Mouse (Mus musculus): ENCODE data around the gene 3110009E18Rik. TPM values are rescaled to one million over a fixed set of nuclear protein-coding genes. Genes with fewer than 3 reads are reported as not detected.
A peak's percentile ranks its signal among the peaks of the same experiment; 100 is the strongest.

3110009E18Rik gene
- polyA plus RNA-seq, 1 experiment from 2014 or later: 13.7 TPM

- H3K9ac ChIP-seq (ENCODE audit: low read depth, low read length): no peak overlapping the region
- H3K4me3 ChIP-seq (ENCODE audit: low read depth, low read length): no peak overlapping the region
- no peak for ATAC-seq
- H3K9me3 ChIP-seq (replicated peaks; ENCODE audit: control insufficient read depth, low read length, poor library complexity, severe bottlenecking): no peaks in the 10 kb centered on the region
- no peaks in the 10 kb centered on the region for H3K4me1 ChIP-seq (ENCODE audit: control insufficient read depth, insufficient read depth, low read length)
- H3K4me2 ChIP-seq (ENCODE audit: low read length): no peak overlapping the region
- H3K27me3 ChIP-seq (ENCODE audit: control insufficient read depth, insufficient read depth, low read depth, low read length): no peaks in the 10 kb centered on the region
- no peak overlapping the region for H3K27ac ChIP-seq (ENCODE audit: low read length)
- no peaks in the 10 kb centered on the region for H3K36me3 ChIP-seq (ENCODE audit: control insufficient read depth, insufficient read depth, low read length)
These were observed 33.2 kb downstream of the 3110009E18Rik start for GRCm38 (mm10) chr1:120154232-120154631.

- no peaks in the 10 kb centered on the region for H3K9me3 ChIP-seq (replicated peaks; ENCODE audit: control insufficient read depth, low read length, poor library complexity, severe bottlenecking)
- H3K4me2 ChIP-seq (ENCODE audit: low read length): no peak overlapping the region
- no peak for ATAC-seq
- H3K36me3 ChIP-seq (ENCODE audit: control insufficient read depth, insufficient read depth, low read length): no peaks in the 10 kb centered on the region
- H3K27me3 ChIP-seq (ENCODE audit: control insufficient read depth, insufficient read depth, low read depth, low read length): no peaks in the 10 kb centered on the region
- H3K4me1 ChIP-seq (ENCODE audit: control insufficient read depth, insufficient read depth, low read length): no peaks in the 10 kb centered on the region
- WGBS: 15% methylated on average over 1 of the region's 1 CpGs
- no peak overlapping the region for H3K27ac ChIP-seq (ENCODE audit: low read length)
- no peak overlapping the region for H3K4me3 ChIP-seq (ENCODE audit: low read depth, low read length)
- no peak overlapping the region for H3K9ac ChIP-seq (ENCODE audit: low read depth, low read length)
These were observed 34.3 kb downstream of the 3110009E18Rik start for GRCm38 (mm10) chr1:120155325-120155724.

- Histone ChIP-seq H3K36me3 (ENCODE audit: control insufficient read depth, insufficient read depth, low read length) (no peaks in the 10 kb centered on the region), H3K9ac (ENCODE audit: low read depth, low read length) (no peak overlapping the region), H3K9me3 (replicated peaks; ENCODE audit: control insufficient read depth, low read length, poor library complexity, severe bottlenecking) (no peaks in the 10 kb centered on the region), H3K27me3 (ENCODE audit: control insufficient read depth, insufficient read depth, low read depth, low read length) (no peaks in the 10 kb centered on the region), H3K4me2 (ENCODE audit: low read length) (no peak overlapping the region), H3K4me1 (ENCODE audit: control insufficient read depth, insufficient read depth, low read length) (no peaks in the 10 kb centered on the region), H3K27ac (ENCODE audit: low read length) (no peak overlapping the region), H3K4me3 (ENCODE audit: low read depth, low read length) (no peak overlapping the region)
- WGBS: 94% methylated on average over 9 of the region's 9 CpGs
- no peak for ATAC-seq
These were observed 37.6 kb downstream of the 3110009E18Rik start for GRCm38 (mm10) chr1:120158474-120159127.

GRCm38 (mm10) chr1:120161502-120161901 is 40.5 kb downstream of the 3110009E18Rik start:
- no peaks in the 10 kb centered on the region for H3K4me1 ChIP-seq (ENCODE audit: control insufficient read depth, insufficient read depth, low read length)
- no peak overlapping the region for H3K4me2 ChIP-seq (ENCODE audit: low read length)
- H3K4me3 ChIP-seq (ENCODE audit: low read depth, low read length): no peak overlapping the region
- 93% methylated on average over 5 of the region's 5 CpGs for WGBS
- H3K36me3 ChIP-seq (ENCODE audit: control insufficient read depth, insufficient read depth, low read length): no peaks in the 10 kb centered on the region
- no peaks in the 10 kb centered on the region for H3K9me3 ChIP-seq (replicated peaks; ENCODE audit: control insufficient read depth, low read length, poor library complexity, severe bottlenecking)
- H3K9ac ChIP-seq (ENCODE audit: low read depth, low read length): no peak overlapping the region
- no peaks in the 10 kb centered on the region for H3K27me3 ChIP-seq (ENCODE audit: control insufficient read depth, insufficient read depth, low read depth, low read length)
- no peak for ATAC-seq
- no peak overlapping the region for H3K27ac ChIP-seq (ENCODE audit: low read length)

- H3K36me3 ChIP-seq (ENCODE audit: control insufficient read depth, insufficient read depth, low read length): no peaks in the 10 kb centered on the region
- H3K4me1 ChIP-seq (ENCODE audit: control insufficient read depth, insufficient read depth, low read length): no peaks in the 10 kb centered on the region
- H3K27me3 ChIP-seq (ENCODE audit: control insufficient read depth, insufficient read depth, low read depth, low read length): no peaks in the 10 kb centered on the region
- WGBS: 61% methylated on average over 1 of the region's 1 CpGs
- no peak for ATAC-seq
- H3K9ac ChIP-seq (ENCODE audit: low read depth, low read length): no peak overlapping the region
- no peak overlapping the region for H3K4me3 ChIP-seq (ENCODE audit: low read depth, low read length)
- H3K4me2 ChIP-seq (ENCODE audit: low read length): no peak overlapping the region
- no peak overlapping the region for H3K27ac ChIP-seq (ENCODE audit: low read length)
- H3K9me3 ChIP-seq (replicated peaks; ENCODE audit: control insufficient read depth, low read length, poor library complexity, severe bottlenecking): no peaks in the 10 kb centered on the region
These were observed 41.6 kb downstream of the 3110009E18Rik start for GRCm38 (mm10) chr1:120162616-120163015.

- no peaks in the 10 kb centered on the region for H3K9me3 ChIP-seq (replicated peaks; ENCODE audit: control insufficient read depth, low read length, poor library complexity, severe bottlenecking)
- H3K36me3 ChIP-seq (ENCODE audit: control insufficient read depth, insufficient read depth, low read length): no peaks in the 10 kb centered on the region
- no peaks in the 10 kb centered on the region for H3K4me1 ChIP-seq (ENCODE audit: control insufficient read depth, insufficient read depth, low read length)
- no peak overlapping the region for H3K4me3 ChIP-seq (ENCODE audit: low read depth, low read length)
- WGBS: 64% methylated on average over 4 of the region's 4 CpGs
- ATAC-seq: no peak
- H3K27ac ChIP-seq (ENCODE audit: low read length): no peak overlapping the region
- no peaks in the 10 kb centered on the region for H3K27me3 ChIP-seq (ENCODE audit: control insufficient read depth, insufficient read depth, low read depth, low read length)
- no peak overlapping the region for H3K4me2 ChIP-seq (ENCODE audit: low read length)
- H3K9ac ChIP-seq (ENCODE audit: low read depth, low read length): no peak overlapping the region
These were observed 47.0 kb downstream of the 3110009E18Rik start for GRCm38 (mm10) chr1:120168016-120168415.

GRCm38 (mm10) chr1:120168674-120169073 is 47.7 kb downstream of the 3110009E18Rik start:
- Histone ChIP-seq H3K4me3 (ENCODE audit: low read depth, low read length) (no peak overlapping the region), H3K4me1 (ENCODE audit: control insufficient read depth, insufficient read depth, low read length) (no peaks in the 10 kb centered on the region), H3K27ac (ENCODE audit: low read length) (no peak overlapping the region), H3K27me3 (ENCODE audit: control insufficient read depth, insufficient read depth, low read depth, low read length) (no peaks in the 10 kb centered on the region), H3K9me3 (replicated peaks; ENCODE audit: control insufficient read depth, low read length, poor library complexity, severe bottlenecking) (no peaks in the 10 kb centered on the region), H3K36me3 (ENCODE audit: control insufficient read depth, insufficient read depth, low read length) (no peaks in the 10 kb centered on the region), H3K4me2 (ENCODE audit: low read length) (no peak overlapping the region), H3K9ac (ENCODE audit: low read depth, low read length) (no peak overlapping the region)
- WGBS: 88% methylated on average over 7 of the region's 7 CpGs
- ATAC-seq: no peak

- ATAC-seq: no peak
- Histone ChIP-seq H3K9me3 (replicated peaks; ENCODE audit: control insufficient read depth, low read length, poor library complexity, severe bottlenecking) (no peaks in the 10 kb centered on the region), H3K27ac (ENCODE audit: low read length) (no peak overlapping the region), H3K4me2 (ENCODE audit: low read length) (no peak overlapping the region), H3K27me3 (ENCODE audit: control insufficient read depth, insufficient read depth, low read depth, low read length) (no peaks in the 10 kb centered on the region), H3K4me3 (ENCODE audit: low read depth, low read length) (no peak overlapping the region), H3K36me3 (ENCODE audit: control insufficient read depth, insufficient read depth, low read length) (no peaks in the 10 kb centered on the region), H3K4me1 (ENCODE audit: control insufficient read depth, insufficient read depth, low read length) (no peaks in the 10 kb centered on the region), H3K9ac (ENCODE audit: low read depth, low read length) (no peak overlapping the region)
- 85% methylated on average over 7 of the region's 7 CpGs for WGBS
These were observed 49.3 kb downstream of the 3110009E18Rik start for GRCm38 (mm10) chr1:120170307-120170706.

- H3K36me3 ChIP-seq (ENCODE audit: control insufficient read depth, insufficient read depth, low read length): no peaks in the 10 kb centered on the region
- H3K27ac ChIP-seq (ENCODE audit: low read length): no peak overlapping the region
- H3K9ac ChIP-seq (ENCODE audit: low read depth, low read length): no peak overlapping the region
- peaks cover 6% of the 10 kb centered on the region for H3K4me1 ChIP-seq (ENCODE audit: control insufficient read depth, insufficient read depth, low read length)
- no peaks in the 10 kb centered on the region for H3K9me3 ChIP-seq (replicated peaks; ENCODE audit: control insufficient read depth, low read length, poor library complexity, severe bottlenecking)
- peak; percentile 77 for ATAC-seq
- H3K27me3 ChIP-seq (ENCODE audit: control insufficient read depth, insufficient read depth, low read depth, low read length): no peaks in the 10 kb centered on the region
- H3K4me3 ChIP-seq (ENCODE audit: low read depth, low read length): no peak overlapping the region
- H3K4me2 ChIP-seq (ENCODE audit: low read length): no peak overlapping the region
- WGBS: 57% methylated on average over 5 of the region's 5 CpGs
These were observed 51.0 kb downstream of the 3110009E18Rik start for GRCm38 (mm10) chr1:120171819-120172521.

Data from midbrain, embryonic 16.5 days (tissue).